In the genomic region with DNA sequence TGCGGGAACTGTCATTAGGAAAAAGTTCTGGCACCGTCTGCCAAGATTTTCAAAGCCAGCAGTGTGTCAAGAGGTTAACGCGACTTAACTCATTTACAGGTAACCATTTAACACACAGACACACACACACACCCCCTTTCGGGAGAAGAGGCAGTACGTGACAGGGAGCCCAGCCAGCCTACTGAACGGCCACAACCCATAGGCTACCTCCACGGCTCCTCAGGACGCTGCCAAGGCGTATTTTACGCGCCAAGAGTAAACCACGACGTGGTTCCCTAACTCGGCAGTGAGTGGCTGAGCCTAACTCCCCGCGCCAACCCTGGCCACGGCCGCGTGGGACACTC, we compare ENCODE assay signal across 7 mouse cellular contexts. TPM values are rescaled to one million over a fixed set of nuclear protein-coding genes. Genes with fewer than 3 reads are reported as not detected.
A peak's percentile ranks its signal among the peaks of the same experiment; 100 is the strongest.
DNase-seq lines count a peak whose midpoint lies in the region; ATAC-seq lines count a peak whose summit lies in the region.

No protein-coding gene starts in this region.

- no peaks in the 10 kb centered on the region for H3K27me3 ChIP-seq in lung, embryonic 16.5 days (ENCODE audit: control insufficient read depth, insufficient read depth, low read depth, low read length)
- H3K27me3 ChIP-seq in limb, embryonic 13.5 days = no peaks in the 10 kb centered on the region
- no peaks in the 10 kb centered on the region for H3K27me3 ChIP-seq in stomach, embryonic 15.5 days (replicated peaks)

- under 1% methylated on average over 20 of the region's 20 CpGs for WGBS in lung, embryonic 16.5 days
- 0% methylated on average over 20 of the region's 20 CpGs for WGBS in limb, embryonic 13.5 days
- WGBS in stomach, embryonic 15.5 days = under 1% methylated on average over 20 of the region's 20 CpGs

- peak; percentile 45 for ATAC-seq in lung, embryonic 16.5 days (ENCODE audit: low read depth)
- ATAC-seq in erythroid progenitor cell, adult 5-6 weeks (replicated peaks; ENCODE audit: low FRiP score, poor library complexity, severe bottlenecking) = peak; percentile 45; the same call in 1 of the 2 replicates
- no peak; the same call in 1 of the 2 replicates for ATAC-seq in limb, embryonic 13.5 days (ENCODE audit: low FRiP score, low read depth)
- peak; percentile 25; the same call in 1 of the 2 replicates for ATAC-seq in stomach, embryonic 15.5 days (ENCODE audit: insufficient read depth, low FRiP score, low read depth)

- H3K4me2 ChIP-seq in lung, embryonic 16.5 days (ENCODE audit: low read depth, low read length) = peak overlapping the region; percentile 90
- peak overlapping the region; percentile 97 for H3K4me2 ChIP-seq in limb, embryonic 13.5 days (replicated peaks)
- peak overlapping the region; percentile 71 for H3K4me2 ChIP-seq in stomach, embryonic 15.5 days

- DNase-seq in lung, postnatal 25 days (ENCODE audit: low spot score) = no peak
- no peak for DNase-seq in cerebellum, adult 11-12 months
- no peak for DNase-seq in spleen, adult 18-20 months

- H3K4me1 ChIP-seq in lung, embryonic 16.5 days (replicated peaks; ENCODE audit: control insufficient read depth, insufficient read depth, low read length) = peaks cover 43% of the 10 kb centered on the region
- peaks cover 46% of the 10 kb centered on the region for H3K4me1 ChIP-seq in limb, embryonic 13.5 days
- H3K4me1 ChIP-seq in stomach, embryonic 15.5 days = peaks cover 37% of the 10 kb centered on the region

- peak overlapping the region; percentile 89 for H3K4me3 ChIP-seq in lung, embryonic 16.5 days (ENCODE audit: low read length)
- peak overlapping the region; percentile 97 for H3K4me3 ChIP-seq in limb, embryonic 13.5 days
- peak overlapping the region; percentile 78 for H3K4me3 ChIP-seq in stomach, embryonic 15.5 days (replicated peaks)

- H3K27ac ChIP-seq in lung, embryonic 16.5 days (ENCODE audit: low read length) = peak overlapping the region; percentile 72
- peak overlapping the region; percentile 93 for H3K27ac ChIP-seq in limb, embryonic 13.5 days
- H3K27ac ChIP-seq in stomach, embryonic 15.5 days = peak overlapping the region; percentile 91

- H3K9ac ChIP-seq in lung, embryonic 16.5 days (ENCODE audit: low read length) = peak overlapping the region; percentile 99
- H3K9ac ChIP-seq in limb, embryonic 13.5 days = peak overlapping the region; percentile 100
- peak overlapping the region; percentile 98 for H3K9ac ChIP-seq in stomach, embryonic 15.5 days

- peaks cover 50% of the 10 kb centered on the region for H3K36me3 ChIP-seq in lung, embryonic 16.5 days (ENCODE audit: control insufficient read depth, insufficient read depth, low read length)
- H3K36me3 ChIP-seq in limb, embryonic 13.5 days = peaks cover 66% of the 10 kb centered on the region
- peaks cover 31% of the 10 kb centered on the region for H3K36me3 ChIP-seq in stomach, embryonic 15.5 days

- H3K9me3 ChIP-seq in lung, embryonic 16.5 days (ENCODE audit: control insufficient read depth, low read length) = no peaks in the 10 kb centered on the region
- no peaks in the 10 kb centered on the region for H3K9me3 ChIP-seq in limb, embryonic 13.5 days
- no peaks in the 10 kb centered on the region for H3K9me3 ChIP-seq in stomach, embryonic 15.5 days

RNA-seq across cellular contexts. Expression of a gene that starts 0.5 kb away (rescaled TPM):
- 779 and 791 TPM in 2 replicates for polyA plus RNA-seq in lung, embryonic 16.5 days (2015; fragmentation: Nextera tagmentation; extraction: Ambion mirVana)
- total RNA-seq in erythroid progenitor cell, adult 5-6 weeks (2015; ENCODE audit: low replicate concordance) = 614 and 728 TPM in 2 replicates
- total RNA-seq in erythroid progenitor cell, adult 5-6 weeks (2017; ENCODE audit: low replicate concordance) = 193 and 335 TPM in 2 replicates
- polyA plus RNA-seq in limb, embryonic 13.5 days (2015; fragmentation: Nextera tagmentation; extraction: Ambion mirVana) = 845 and 864 TPM in 2 replicates
- 712 and 730 TPM in 2 replicates for polyA plus RNA-seq in stomach, embryonic 15.5 days (2015; fragmentation: Nextera tagmentation; extraction: Ambion mirVana)

RNA-seq across cellular contexts. Expression of a gene that starts 14.0 kb away (rescaled TPM):
- 530 and 633 TPM in 2 replicates for polyA plus RNA-seq in lung, embryonic 16.5 days (2015; fragmentation: Nextera tagmentation; extraction: Ambion mirVana)
- 748 and 760 TPM in 2 replicates for total RNA-seq in erythroid progenitor cell, adult 5-6 weeks (2015; ENCODE audit: low replicate concordance)
- total RNA-seq in erythroid progenitor cell, adult 5-6 weeks (2017; ENCODE audit: low replicate concordance) = 576 and 709 TPM in 2 replicates
- 510 and 524 TPM in 2 replicates for polyA plus RNA-seq in limb, embryonic 13.5 days (2015; fragmentation: Nextera tagmentation; extraction: Ambion mirVana)
- 438 and 451 TPM in 2 replicates for polyA plus RNA-seq in stomach, embryonic 15.5 days (2015; fragmentation: Nextera tagmentation; extraction: Ambion mirVana)
